Mouse (Mus musculus) heart, postnatal 14 days (tissue): ENCODE data around the gene Atf1. TPM values are rescaled to one million over a fixed set of nuclear protein-coding genes. Genes with fewer than 3 reads are reported as not detected.

ENCODE experiments used
- DNase-seq, 2 experiments: peaks; one replicate each; pipeline ENCODE4 v3.0.0; 2021 to 2022
- intact Hi-C: fragments of 180-260 bp; cut with DNase I; formaldehyde crosslinking; loops from one replicate; pipeline ENCODE4 v1.15.1; 2025
- total RNA-seq, 2 experiments: library from RNA; stranded (reverse); gene quantifications; 2 replicates each; pipeline ENCODE4 v1.2.3; 2021

Atf1 gene
- total RNA-seq, 2 experiments from 2014 or later, result 44.0 to 48.4 TPM

DNA sequence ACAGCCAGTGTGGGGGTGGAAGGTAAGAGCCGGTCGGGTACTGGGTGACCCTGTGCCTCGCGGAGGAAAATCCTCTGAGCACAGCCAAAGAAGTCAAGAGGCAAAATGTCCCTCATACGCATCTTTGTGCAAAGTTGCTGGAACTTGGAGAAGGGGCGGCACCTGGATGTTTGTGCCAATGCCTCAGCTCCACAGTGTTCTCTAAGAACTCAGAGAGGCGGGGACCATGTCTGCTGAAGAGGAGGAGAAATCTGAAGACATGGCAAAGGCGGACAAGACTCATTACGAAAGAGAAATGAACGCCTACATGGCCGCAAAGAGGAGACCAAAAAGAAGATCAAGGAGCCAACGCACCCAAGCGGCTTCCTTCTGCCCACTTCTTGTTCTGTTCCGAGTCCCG, 73.9 kb downstream of the Atf1 start:
- intact Hi-C loops, result loop anchor here (10.0 kb wide), 1 partner anchor 153 kb away; no protein-coding TSS in a partner anchor
- DNase-seq, result no peak

DNA sequence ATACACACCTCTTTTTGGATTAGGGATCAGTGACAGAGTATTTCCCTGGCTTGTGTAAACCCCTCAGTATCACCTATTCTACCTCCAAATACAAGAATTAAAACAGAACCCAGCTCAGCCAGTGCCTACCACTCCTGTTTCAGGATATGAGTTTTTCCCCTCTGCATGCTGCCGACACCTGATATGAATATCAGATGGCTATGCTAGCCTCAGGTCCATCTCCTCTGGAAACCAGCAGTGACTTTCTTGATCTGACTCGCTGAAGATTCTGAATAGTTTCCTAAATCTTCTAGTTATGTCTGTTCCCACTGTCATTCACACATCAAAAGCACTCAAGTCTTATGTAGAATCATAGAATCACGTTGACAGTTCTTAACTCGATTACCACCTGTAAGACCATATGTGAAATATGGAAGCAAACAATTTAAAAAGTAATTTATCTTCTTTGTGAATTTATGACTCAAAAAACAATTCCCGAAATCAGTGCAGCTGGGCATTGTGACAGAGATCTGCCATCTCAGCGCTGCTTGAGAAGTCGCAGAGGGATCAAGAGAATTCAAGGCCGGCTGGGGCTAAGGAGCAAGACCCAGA, 75.9 kb downstream of the Atf1 start:
- no peak for DNase-seq
- intact Hi-C loops, result loop anchor here (10.0 kb wide), 1 partner anchor 151 kb away; no protein-coding TSS in a partner anchor

DNA sequence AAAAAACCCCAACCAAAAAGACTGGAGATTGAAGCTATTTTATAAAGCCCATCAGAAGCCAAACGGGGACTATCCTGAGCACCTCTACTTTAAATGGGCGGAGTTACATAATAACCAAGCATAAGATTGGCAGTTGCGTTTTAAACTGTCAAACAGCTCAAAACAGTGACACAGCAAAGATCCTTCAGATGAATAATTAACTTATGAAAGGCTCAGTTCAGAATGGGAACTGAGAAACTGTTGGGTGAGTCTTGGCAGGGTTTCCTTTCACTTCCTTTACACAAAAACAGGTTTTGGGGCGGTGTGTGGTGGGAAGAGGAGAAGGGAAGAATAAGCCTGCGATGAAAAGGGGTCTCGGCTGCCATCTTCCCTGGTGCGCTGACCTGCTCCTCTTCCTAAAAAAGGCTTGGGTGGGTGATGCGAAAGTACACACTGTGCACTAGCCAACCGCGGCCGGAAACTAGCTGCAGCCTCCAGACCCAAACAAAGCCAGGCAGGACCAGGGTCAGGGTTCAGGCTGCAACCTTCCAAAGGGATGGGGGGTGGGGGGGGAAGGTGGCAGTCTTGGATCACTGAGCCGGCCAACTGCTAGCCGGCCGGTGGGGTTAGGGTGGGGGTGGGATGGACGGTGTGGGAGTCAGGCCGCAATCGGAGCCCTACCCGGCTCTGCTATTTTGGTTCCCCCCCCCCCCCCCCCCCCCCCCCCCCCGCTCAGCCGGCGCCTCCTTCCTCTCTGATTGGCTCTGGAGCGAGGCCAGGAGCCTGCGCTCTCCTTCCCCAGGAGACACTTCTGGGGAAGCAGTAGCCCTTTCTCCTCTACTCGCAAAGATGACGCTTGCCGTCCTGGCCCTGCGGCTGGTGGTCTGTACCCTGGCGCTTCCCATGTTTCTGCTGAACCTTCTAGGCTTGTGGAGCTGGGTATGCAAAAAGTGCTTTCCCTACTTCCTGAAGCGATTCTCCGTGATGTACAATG, 76.7 kb downstream of the Atf1 start, which contains the start of gene Mettl7a1:
TSS of gene Mettl7a1 (plus strand) at position 122 of the 973 bp plus-strand sequence.
- DNase-seq, result peak; percentile 89
- intact Hi-C loops, result loop anchor here (10.0 kb wide), 1 partner anchor 150 kb away; no protein-coding TSS in a partner anchor

DNA sequence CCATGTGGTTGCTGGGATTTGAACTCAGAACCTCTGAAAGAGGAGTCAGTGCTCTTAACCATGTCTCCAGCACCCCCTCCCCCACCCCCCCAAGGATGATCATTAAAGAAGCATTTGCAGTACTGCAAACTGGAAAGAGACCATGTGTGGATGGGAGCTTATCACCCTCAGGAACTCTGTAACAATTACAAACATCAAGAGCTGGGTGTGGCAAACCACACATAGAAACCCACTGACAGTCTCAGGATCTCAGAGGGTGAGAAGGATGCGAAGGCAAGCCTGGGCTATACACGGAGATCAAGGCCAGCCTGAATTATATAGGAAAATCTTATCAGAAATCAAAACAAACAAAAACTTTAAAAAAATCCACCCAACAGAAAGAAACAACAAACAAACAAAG, 78.6 kb downstream of the Atf1 start:
- no peak for DNase-seq
- intact Hi-C loops, result loop anchor here (10.0 kb wide), 1 partner anchor 149 kb away; no protein-coding TSS in a partner anchor

DNA sequence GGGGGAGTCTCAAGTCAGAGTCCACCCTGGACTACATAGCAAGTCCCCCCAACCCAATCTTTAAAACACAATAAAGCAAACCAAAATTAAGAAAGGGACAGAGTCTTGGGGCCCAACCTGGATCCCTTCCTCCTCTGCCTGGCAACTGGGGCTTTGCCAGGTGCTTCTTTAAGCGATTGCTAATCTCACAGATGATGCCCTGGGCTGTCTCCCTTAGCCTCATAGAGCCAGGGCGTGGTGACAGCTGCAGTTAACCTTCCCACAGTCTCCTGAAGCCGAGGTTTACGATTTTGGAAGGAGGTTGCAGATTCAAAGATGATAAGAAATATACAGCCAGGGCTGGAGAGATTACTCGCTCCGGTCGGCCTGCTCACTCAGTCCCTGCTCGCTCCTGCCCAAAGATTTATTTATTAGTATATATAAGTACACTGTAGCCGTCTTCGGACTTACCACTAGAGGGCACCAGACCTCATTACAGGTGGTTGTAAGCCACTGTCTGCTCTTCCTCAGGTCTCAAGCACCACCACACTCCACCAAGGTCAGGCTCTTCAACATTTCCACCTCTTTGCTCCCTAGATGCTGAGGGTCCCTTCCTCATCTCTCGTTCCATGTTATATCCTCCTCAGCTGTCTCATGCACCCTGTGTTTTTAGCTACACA, 79.9 kb downstream of the Atf1 start:
- peak in 1 of 2 experiments; percentile 33 for DNase-seq
- intact Hi-C loops, result loop anchor here (10.0 kb wide), 1 partner anchor 147 kb away; no protein-coding TSS in a partner anchor

Other genes with a start within 250 kb of the Atf1 start
- 10 to 100 TPM; 26.0 to 27.6 TPM for gene Dip2b, start 189.2 kb upstream of the Atf1 start, total RNA-seq
- not detected for gene Tmprss12, start 53.0 kb downstream of the Atf1 start, total RNA-seq
- gene Mettl7a1, start 76.3 kb downstream of the Atf1 start, total RNA-seq, result 10 to 100 TPM; 29.3 to 40.9 TPM
- not detected for gene Mettl7a3, start 107.1 kb downstream of the Atf1 start, total RNA-seq
- not detected for gene Methig1, start 125.3 kb downstream of the Atf1 start, total RNA-seq
- 1 to 10 TPM in 1 of 2 experiments, under 1 TPM in 1; 0.68 to 1.1 TPM for gene Mettl7a2, start 125.4 kb downstream of the Atf1 start, total RNA-seq
- not detected for gene Higd1c, start 136.7 kb downstream of the Atf1 start, total RNA-seq
- not detected for gene Gm5475, start 194.3 kb downstream of the Atf1 start, total RNA-seq
- 10 to 100 TPM; 53.6 to 58.2 TPM for gene Slc11a2, start 197.3 kb downstream of the Atf1 start, total RNA-seq
- 10 to 100 TPM; 12.8 to 20.4 TPM for gene Letmd1, start 241.2 kb downstream of the Atf1 start, total RNA-seq